Mouse (Mus musculus) heart, adult 2 months (tissue): ENCODE measurements at regions not wholly inside any gene's neighbourhood (a gene's known extent, or its start where the extent isn't known, plus 50 kb on each side); places are given as distances from the start of the nearest gene placed in this dataset.
A peak's percentile ranks its signal among the peaks of the same experiment; 100 is the strongest.

Source experiments
- DNase-seq, 2 experiments: peaks; one replicate each; pipeline ENCODE4 v3.0.0; 2021
- H3K27ac ChIP-seq: fragments of 200-600 bp; 2 replicates; pipeline ENCODE4 v1.8.1; 2022
- H3K27me3 ChIP-seq: fragments of 200-500 bp; 2 replicates; pipeline ENCODE4 v1.6.1; 2012; ENCODE audit warnings: mild to moderate bottlenecking, low read length, inconsistent platforms, mixed read lengths; ENCODE audit not compliant: control insufficient read depth, insufficient read depth
- H3K36me3 ChIP-seq: fragments of 200-500 bp; 2 replicates; pipeline ENCODE4 v1.6.1; 2012; ENCODE audit warnings: low read length, inconsistent platforms; ENCODE audit not compliant: control insufficient read depth, insufficient read depth
- H3K4me1 ChIP-seq: fragments of 200-500 bp; 2 replicates; pipeline ENCODE4 v1.6.1; 2011; ENCODE audit warnings: low read length; ENCODE audit not compliant: control insufficient read depth, insufficient read depth
- H3K4me3 ChIP-seq: fragments of 200-600 bp; 2 replicates; pipeline ENCODE4 v1.8.1; 2022
- H3K79me2 ChIP-seq: fragments of 200-500 bp; replicated peaks from 2 replicates; pipeline ENCODE4 v1.6.1; 2012; ENCODE audit warnings: mild to moderate bottlenecking, inconsistent platforms, low read length, moderate library complexity, mixed read lengths; ENCODE audit not compliant: control insufficient read depth, insufficient read depth
- H3K9ac ChIP-seq: fragments of 200-500 bp; 2 replicates; pipeline ENCODE4 v1.6.1; 2012; ENCODE audit warnings: low read depth, mild to moderate bottlenecking, control low read depth, inconsistent platforms, low read length, mixed read lengths
- CTCF ChIP-seq: fragments of 200-600 bp; IDR thresholded peaks from 2 replicates; pipeline ENCODE4 v1.8.1; 2022; ENCODE audit warnings: antibody characterized with exemption, mild to moderate bottlenecking, moderate library complexity
- EP300 ChIP-seq: fragments of 200-500 bp; IDR thresholded peaks from 2 replicates; pipeline ENCODE4 v1.6.1; 2011; ENCODE audit warnings: low read depth, low read length, control low read depth; ENCODE audit not compliant: insufficient read depth
- POLR2A ChIP-seq: fragments of 200-500 bp; IDR thresholded peaks from 2 replicates; pipeline ENCODE4 v1.6.1; 2011; ENCODE audit warnings: mild to moderate bottlenecking, low read depth, low read length, control low read depth; ENCODE audit not compliant: insufficient read depth
- WGBS: fragments of 180-500 bp; shearing (Covaris S2); methylation state at CpG from one replicate; pipeline ENCODE4 v1.1.7; 2018; 5-methylcytosine and 5-hydroxymethylcytosine counted together
- intact Hi-C: fragments of 180-260 bp; cut with DNase I; formaldehyde crosslinking; loops from one replicate; pipeline ENCODE4 v1.15.1; 2025

- no peaks in the 10 kb centered on the region for H3K36me3 ChIP-seq
- WGBS = 47% methylated on average over 11 of the region's 11 CpGs
- H3K9ac ChIP-seq = no peak overlapping the region
- no peaks in the 10 kb centered on the region for H3K79me2 ChIP-seq
- H3K4me3 ChIP-seq = no peak overlapping the region
- intact Hi-C loops = no loop called here
- no peaks in the 10 kb centered on the region for H3K4me1 ChIP-seq
- DNase-seq = no peak
- H3K27ac ChIP-seq = no peak overlapping the region
- TF ChIP-seq POLR2A = no peak
- H3K27me3 ChIP-seq = no peaks in the 10 kb centered on the region
These were observed 53.5 kb upstream of the Ptpn1 start for GRCm38 (mm10) chr2:167878255-167878865.

DNA sequence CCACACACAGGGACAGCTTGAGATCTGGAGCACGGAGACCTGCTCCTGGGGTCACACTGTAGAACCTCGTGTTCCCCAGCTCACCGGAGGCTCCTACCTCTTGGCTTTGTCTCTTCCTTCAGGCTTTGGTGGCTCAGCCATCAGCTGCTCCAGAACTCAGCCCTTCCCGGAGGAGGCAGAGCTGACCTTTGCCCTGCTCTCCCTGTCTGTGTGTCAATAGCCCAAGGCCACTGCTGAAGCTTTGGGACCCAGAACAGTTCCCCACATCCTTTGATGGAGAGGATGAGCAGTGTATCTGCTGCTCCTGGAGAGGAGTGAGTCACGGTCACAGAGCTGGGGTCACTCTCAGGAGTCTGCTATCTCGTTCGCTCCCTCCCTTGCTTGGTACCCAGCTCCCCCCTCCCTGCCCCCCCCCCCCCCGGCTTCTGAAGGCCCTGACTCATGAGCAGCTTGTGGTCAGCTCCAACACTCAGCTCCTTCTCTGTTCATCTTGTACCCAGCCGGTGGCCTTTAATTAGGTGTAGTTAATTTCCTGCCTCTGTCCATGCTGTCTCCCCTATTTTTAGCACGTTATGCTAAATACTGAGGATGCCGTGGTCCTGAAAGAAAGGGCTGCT lies 54.5 kb upstream of the Ptpn1 start:
- Histone ChIP-seq H3K4me1 (no peaks in the 10 kb centered on the region), H3K27me3 (no peaks in the 10 kb centered on the region), H3K9ac (no peak overlapping the region), H3K79me2 (no peaks in the 10 kb centered on the region), H3K36me3 (no peaks in the 10 kb centered on the region), H3K4me3 (no peak overlapping the region), H3K27ac (no peak overlapping the region)
- TF ChIP-seq EP300 (no peak), CTCF (no peak), POLR2A (no peak)
- no peak for DNase-seq
- intact Hi-C loops = no loop called here
- whole genome bisulfite sequencing = 37% methylated on average over 11 of the region's 11 CpGs

- Histone ChIP-seq H3K79me2 (no peaks in the 10 kb centered on the region), H3K36me3 (no peaks in the 10 kb centered on the region), H3K9ac (no peak overlapping the region), H3K4me1 (no peaks in the 10 kb centered on the region; the same call in 1 of the 2 replicates), H3K4me3 (no peak overlapping the region), H3K27ac (no peak overlapping the region), H3K27me3 (no peaks in the 10 kb centered on the region)
- TF ChIP-seq POLR2A = no peak
- TF ChIP-seq EP300 = no peak
- no peak for TF ChIP-seq CTCF
- DNase-seq = no peak
- intact Hi-C loops = no loop called here
- WGBS = 92% methylated on average over 4 of the region's 4 CpGs
These were observed 59.4 kb upstream of the Ptpn1 start for GRCm38 (mm10) chr2:167872507-167872906.

- H3K9ac ChIP-seq = no peak overlapping the region
These were observed 61.7 kb upstream of the Ptpn1 start for GRCm38 (mm10) chr2:167870153-167870552.

GRCm38 (mm10) chr2:167866751-167867150 lies 65.1 kb upstream of the Ptpn1 start:
- peak; percentile 69 for TF ChIP-seq EP300
- no peak for TF ChIP-seq POLR2A
- peak; percentile 73 for TF ChIP-seq CTCF
- WGBS = 4% methylated on average over 10 of the region's 10 CpGs
- no peaks in the 10 kb centered on the region for H3K27me3 ChIP-seq
- DNase-seq = peak; percentile 86 to 90
- H3K36me3 ChIP-seq = no peaks in the 10 kb centered on the region
- no peaks in the 10 kb centered on the region for H3K79me2 ChIP-seq
- H3K4me3 ChIP-seq = no peak overlapping the region
- H3K9ac ChIP-seq = no peak overlapping the region
- H3K4me1 ChIP-seq = peaks cover 18% of the 10 kb centered on the region
- peak overlapping the region; percentile 31 for H3K27ac ChIP-seq
- intact Hi-C loops = no loop called here

More at GRCm38 (mm10) chr2:167870153-167870552, 61.7 kb upstream of the Ptpn1 start:
- DNase-seq = no peak
- H3K27ac ChIP-seq = no peak overlapping the region
- H3K4me1 ChIP-seq = peaks cover 12% of the 10 kb centered on the region
- TF ChIP-seq EP300 (no peak), CTCF (no peak), POLR2A (no peak)
- WGBS = 87% methylated on average over 6 of the region's 6 CpGs
- no peaks in the 10 kb centered on the region for H3K79me2 ChIP-seq
- no peaks in the 10 kb centered on the region for H3K36me3 ChIP-seq
- H3K4me3 ChIP-seq = no peak overlapping the region
- intact Hi-C loops = loop anchor here (2.0 kb wide), 1 partner anchor 19 kb away; no protein-coding TSS in a partner anchor
- no peaks in the 10 kb centered on the region for H3K27me3 ChIP-seq

DNA sequence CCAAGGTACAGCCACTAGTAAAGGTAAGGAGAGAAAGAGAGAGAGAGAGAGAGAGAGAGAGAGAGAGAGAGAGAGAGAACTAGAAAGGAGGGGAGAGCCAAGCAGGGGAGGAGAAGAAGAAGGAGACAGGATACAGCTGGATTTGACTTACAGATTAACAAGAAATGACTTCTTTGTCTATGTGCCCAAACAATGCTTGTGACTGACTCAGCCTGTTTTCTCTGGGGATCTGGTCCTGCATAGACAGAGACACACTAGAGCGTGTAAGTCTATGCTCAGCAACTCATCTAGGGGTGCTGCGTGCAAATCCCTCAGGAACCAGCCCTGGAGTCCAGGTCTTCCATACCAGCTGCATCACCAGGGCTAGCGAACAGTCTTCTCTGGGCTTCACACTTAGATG lies 66.3 kb upstream of the Ptpn1 start:
- DNase-seq = no peak
- H3K36me3 ChIP-seq = no peaks in the 10 kb centered on the region
- intact Hi-C loops = no loop called here
- 64% methylated on average over 3 of the region's 3 CpGs for WGBS
- H3K27ac ChIP-seq = no peak overlapping the region
- no peaks in the 10 kb centered on the region for H3K79me2 ChIP-seq
- H3K9ac ChIP-seq = no peak overlapping the region
- H3K4me1 ChIP-seq = peaks cover 22% of the 10 kb centered on the region
- no peak for TF ChIP-seq POLR2A
- no peak for TF ChIP-seq EP300
- H3K27me3 ChIP-seq = no peaks in the 10 kb centered on the region
- H3K4me3 ChIP-seq = no peak overlapping the region
